Mouse (Mus musculus) left cerebral cortex, postnatal 4 days (tissue): ENCODE data around the gene Pou3f3. TPM values are rescaled to one million over a fixed set of nuclear protein-coding genes. Genes with fewer than 3 reads are reported as not detected.

Source experiments
- DNase-seq: peaks from one replicate; pipeline ENCODE4 v3.0.0-alpha.2; 2022
- intact Hi-C: fragments of 180-260 bp; cut with DNase I; formaldehyde crosslinking; loops from one replicate; pipeline ENCODE4 v1.15.1; 2025
- total RNA-seq, 2 experiments: library from RNA; stranded (reverse); gene quantifications; 2 replicates each; pipeline ENCODE4 v1.2.3; 2021

Pou3f3 gene
- 100 to 1,000 TPM; 102 to 123 TPM for total RNA-seq

- DNase-seq = peak; percentile 99
- intact Hi-C loops = loop anchor here (5.0 to 10.0 kb wide), 2 partner anchors 948 to 1021 kb away; no protein-coding TSS in a partner anchor
Measured at GRCm38 (mm10) chr1:42695578-42695915, at the start of gene Pou3f3. TSS of gene Pou3f3 (plus strand) at chr1:42695768.

DNA sequence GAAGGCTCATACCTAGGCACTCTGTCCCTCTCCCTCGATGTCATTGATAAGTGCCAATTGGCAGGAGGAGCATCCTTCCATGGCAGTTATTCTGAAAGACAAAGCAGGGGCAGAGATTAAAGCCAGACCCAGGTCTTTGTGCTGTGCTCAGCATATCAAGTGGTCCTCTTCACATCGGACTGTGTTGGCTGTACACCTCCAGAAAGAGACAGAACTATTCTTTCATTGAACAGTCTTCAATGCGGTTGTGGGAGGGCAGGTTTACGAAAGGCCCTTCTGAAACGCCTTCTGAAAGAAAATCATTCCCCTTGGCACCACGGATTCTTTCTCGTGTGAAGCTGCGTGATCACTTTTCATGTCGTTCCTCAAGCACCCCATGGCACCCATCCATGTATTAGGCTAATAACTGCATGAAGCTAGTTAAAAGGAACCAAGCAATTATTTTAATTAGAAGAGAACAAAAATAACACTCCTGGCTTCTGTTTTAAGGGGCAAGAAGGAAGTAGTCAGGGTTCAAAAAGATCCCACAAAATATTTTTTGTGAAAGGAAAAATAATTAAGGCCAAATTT, 47.1 kb upstream of the Pou3f3 start:
- intact Hi-C loops = no loop called here
- no peak for DNase-seq

DNA sequence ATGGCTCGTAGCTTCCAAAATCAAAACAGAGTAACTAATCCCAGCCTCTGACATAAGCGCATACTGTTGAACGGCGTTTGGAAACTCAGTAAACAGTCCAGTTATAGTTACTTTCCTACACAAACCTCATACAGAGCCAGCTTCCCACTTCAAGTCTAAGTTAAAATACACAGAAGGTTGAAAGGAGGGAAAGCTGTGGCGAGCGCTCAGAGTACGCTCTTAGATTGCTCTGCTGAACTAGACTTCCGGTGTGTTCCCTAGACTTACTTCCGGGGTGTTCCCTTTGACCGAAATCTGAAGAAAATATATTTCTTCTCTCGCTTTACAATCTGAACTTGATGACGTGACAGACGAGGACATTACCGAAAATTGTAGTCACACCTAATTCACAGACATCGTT, 44.1 kb upstream of the Pou3f3 start:
- DNase-seq = no peak
- intact Hi-C loops = no loop called here

- DNase-seq = no peak
- intact Hi-C loops = no loop called here
Measured at GRCm38 (mm10) chr1:42667546-42667945, 28.0 kb upstream of the Pou3f3 start.

- DNase-seq = no peak
Measured at GRCm38 (mm10) chr1:42680673-42681072, 14.9 kb upstream of the Pou3f3 start.

GRCm38 (mm10) chr1:42681762-42682161, 13.8 kb upstream of the Pou3f3 start:
- no peak for DNase-seq
- intact Hi-C loops = loop anchor here (5.0 to 10.0 kb wide), 2 partner anchors 139 to 1407 kb away; no protein-coding TSS in a partner anchor

More at GRCm38 (mm10) chr1:42680673-42681072, 14.9 kb upstream of the Pou3f3 start:
- intact Hi-C loops = loop anchor here (5.0 to 10.0 kb wide), 2 partner anchors 138 to 1406 kb away; no protein-coding TSS in a partner anchor

- intact Hi-C loops = loop anchor here (5.0 to 10.0 kb wide), 2 partner anchors 142 to 1409 kb away; no protein-coding TSS in a partner anchor
- DNase-seq = no peak
Measured at GRCm38 (mm10) chr1:42683861-42684260, 11.7 kb upstream of the Pou3f3 start.

DNA sequence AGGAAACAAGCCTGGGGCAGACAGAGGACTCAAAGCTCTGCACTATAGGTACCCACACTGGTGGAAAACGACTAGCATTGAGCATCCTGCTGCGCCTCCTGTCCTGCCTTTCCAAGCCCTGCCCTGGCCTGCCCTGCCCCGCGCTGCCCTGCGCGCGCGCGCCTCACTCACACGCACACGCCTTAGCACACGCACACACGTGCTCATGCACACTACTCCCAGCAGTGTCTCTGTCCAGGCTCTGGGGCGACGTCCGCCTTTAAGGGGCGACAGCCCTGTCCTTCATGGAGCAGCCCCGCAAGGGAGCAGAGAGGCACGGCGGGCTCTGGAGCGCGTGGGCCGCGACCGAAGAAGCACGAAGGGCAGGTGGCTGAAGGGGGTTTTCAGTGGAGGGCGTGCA, 11.2 kb upstream of the Pou3f3 start:
- intact Hi-C loops = loop anchor here (5.0 to 10.0 kb wide), 2 partner anchors 142 to 1410 kb away; no protein-coding TSS in a partner anchor
- DNase-seq = peak; percentile 61

DNA sequence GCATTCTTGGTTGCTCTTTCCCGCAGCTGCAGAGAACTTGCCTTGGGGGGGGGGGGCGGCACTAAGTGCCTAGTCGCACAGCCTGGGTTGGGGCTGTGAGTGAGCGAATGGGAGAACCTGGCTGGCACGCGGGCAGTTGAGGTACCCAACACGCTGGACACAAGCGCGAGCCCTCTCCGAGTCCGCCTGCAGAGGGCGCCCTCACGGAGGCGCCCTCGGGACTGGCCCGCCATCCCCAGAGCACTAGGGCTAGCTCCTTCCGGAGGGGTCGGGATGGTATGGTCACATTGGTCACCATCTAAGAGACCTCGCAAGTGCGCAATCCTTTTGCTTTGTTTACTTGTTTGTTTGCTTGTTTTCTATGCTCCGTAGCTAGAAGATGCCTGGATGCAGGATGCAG, 10.8 kb upstream of the Pou3f3 start:
- peak; percentile 87 for DNase-seq
- intact Hi-C loops = loop anchor here (5.0 to 10.0 kb wide), 4 partner anchors 142 to 1532 kb away; no protein-coding TSS in a partner anchor

- intact Hi-C loops = loop anchor here (5.0 to 10.0 kb wide), 3 partner anchors 793 to 1533 kb away; no protein-coding TSS in a partner anchor
- no peak for DNase-seq
Measured at GRCm38 (mm10) chr1:42685321-42685960, 10.1 kb upstream of the Pou3f3 start.

DNA sequence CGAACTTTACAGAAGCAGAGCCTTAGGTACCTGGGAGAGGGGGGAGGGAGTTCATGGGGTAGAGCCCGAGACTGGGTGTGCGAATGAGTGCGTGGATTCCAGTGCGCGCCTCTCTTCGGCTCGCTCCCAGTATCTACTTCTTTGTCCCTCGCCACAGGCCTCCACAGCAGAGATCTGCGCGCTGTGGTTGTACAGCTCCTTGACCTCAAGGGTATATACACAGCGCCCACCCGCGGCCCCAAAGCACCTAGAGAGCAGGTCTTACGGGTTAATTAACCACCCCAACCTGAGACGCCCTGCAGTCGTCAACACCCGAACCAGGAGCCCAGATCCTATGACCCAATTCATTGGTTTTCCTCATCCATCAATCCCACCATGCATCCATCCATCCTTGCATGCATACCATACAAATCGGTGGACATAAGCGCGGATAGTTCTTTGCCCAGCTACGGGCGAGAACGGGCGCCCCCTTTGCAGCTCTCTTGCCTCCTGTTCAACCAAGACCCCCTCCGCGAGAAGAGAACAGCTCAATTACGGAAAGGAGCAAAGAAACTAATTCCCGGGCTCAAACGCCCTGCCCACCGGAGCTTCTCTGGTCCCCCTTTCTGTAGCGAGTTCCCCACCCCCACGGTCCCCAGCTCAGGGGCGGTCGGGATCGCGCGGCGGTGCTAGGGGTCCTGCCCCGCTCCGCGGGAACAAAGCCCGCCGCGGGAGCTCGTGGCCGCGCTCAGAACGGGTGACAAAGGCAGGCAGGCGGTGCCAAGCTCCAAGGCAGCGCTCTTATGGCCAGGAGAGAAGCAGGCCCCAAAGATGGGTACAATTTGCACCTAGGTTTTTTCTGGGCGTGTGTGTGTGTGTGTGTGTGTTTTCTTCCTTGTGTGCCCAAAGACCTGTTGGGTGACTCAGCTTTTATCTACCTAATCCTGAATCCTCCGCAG, 9.1 kb upstream of the Pou3f3 start:
- DNase-seq = peak; percentile 77
- intact Hi-C loops = loop anchor here (5.0 to 10.0 kb wide), 3 partner anchors 794 to 1534 kb away; no protein-coding TSS in a partner anchor

DNA sequence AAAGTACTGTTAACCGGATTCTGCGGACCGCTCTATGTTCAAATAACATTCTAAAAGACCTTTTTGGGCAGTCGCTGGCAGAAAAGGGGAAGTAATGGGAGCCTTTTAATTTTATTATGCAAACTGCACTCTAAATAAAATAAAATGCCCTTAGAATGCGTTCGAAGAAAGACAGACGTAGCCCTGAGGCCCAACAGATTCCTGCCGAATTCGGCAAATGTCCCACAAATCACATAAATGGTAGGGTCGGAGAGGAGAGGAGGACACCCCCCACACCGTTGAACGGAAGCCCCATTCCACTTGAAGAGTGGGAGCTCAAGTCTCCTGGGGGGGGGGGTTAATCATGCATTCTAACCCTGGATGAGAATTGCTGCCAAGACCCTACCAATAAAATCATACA, 8.3 kb upstream of the Pou3f3 start:
- intact Hi-C loops = loop anchor here (5.0 to 10.0 kb wide), 3 partner anchors 795 to 1535 kb away; no protein-coding TSS in a partner anchor

DNA sequence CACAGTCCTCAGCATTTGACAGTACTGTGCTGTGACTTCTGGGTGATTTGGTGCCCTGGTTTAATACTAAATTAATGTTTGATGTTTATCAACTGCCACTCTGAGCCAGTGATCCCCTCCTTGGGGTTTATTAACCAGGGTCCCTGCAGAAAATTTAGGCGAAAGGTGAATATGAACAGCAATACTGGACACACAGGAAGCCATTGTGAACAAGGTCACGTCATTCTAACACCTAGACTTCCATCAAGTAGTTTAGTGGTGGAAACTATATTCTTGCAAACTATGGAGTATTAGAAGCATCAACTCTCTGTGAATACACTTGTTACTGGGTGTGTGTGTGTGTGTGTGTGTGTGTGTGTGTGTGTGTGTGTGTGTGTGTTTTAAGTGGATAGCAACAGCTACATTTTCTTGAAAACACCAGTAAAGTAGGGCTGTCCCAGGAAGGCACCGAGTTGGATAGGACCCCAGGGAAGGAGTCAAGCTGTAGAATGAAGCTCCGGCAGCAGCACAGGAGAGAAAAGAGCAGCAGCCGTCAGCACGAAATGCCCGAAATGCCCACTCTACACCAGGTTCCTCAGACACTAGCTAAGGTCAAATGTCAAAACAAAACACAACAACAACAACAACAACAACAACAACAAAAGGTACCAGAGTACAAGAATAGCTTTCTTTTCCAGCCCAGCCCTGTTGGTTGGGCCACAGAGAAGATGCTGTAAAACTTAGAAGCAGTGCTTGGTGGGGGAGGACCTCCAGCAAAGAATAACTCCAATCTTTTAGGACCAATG, 7.6 kb upstream of the Pou3f3 start:
- intact Hi-C loops = loop anchor here (5.0 to 10.0 kb wide), 3 partner anchors 796 to 1536 kb away; no protein-coding TSS in a partner anchor
- DNase-seq = no peak

More for the DNA sequence above, 8.3 kb upstream of the Pou3f3 start:
- DNase-seq = peak; percentile 28

GRCm38 (mm10) chr1:42688541-42689125, 6.9 kb upstream of the Pou3f3 start:
- intact Hi-C loops = loop anchor here (5.0 to 10.0 kb wide), 3 partner anchors 796 to 1536 kb away; no protein-coding TSS in a partner anchor
- no peak for DNase-seq

- DNase-seq = no peak
- intact Hi-C loops = loop anchor here (2.0 to 10.0 kb wide), 4 partner anchors 427 to 1015 kb away; no protein-coding TSS in a partner anchor
Measured at GRCm38 (mm10) chr1:42690024-42690575, 5.5 kb upstream of the Pou3f3 start.

GRCm38 (mm10) chr1:42691202-42692170, 4.1 kb upstream of the Pou3f3 start:
- peak; percentile 91 for DNase-seq
- intact Hi-C loops = loop anchor here (2.0 to 10.0 kb wide), 4 partner anchors 429 to 1017 kb away; no protein-coding TSS in a partner anchor

GRCm38 (mm10) chr1:42692221-42692620, 3.3 kb upstream of the Pou3f3 start:
- intact Hi-C loops = loop anchor here (5.0 to 10.0 kb wide), 3 partner anchors 790 to 1017 kb away; no protein-coding TSS in a partner anchor
- DNase-seq = peak; percentile 34
